Mouse (Mus musculus): ENCODE results near the gene Nek2. TPM values are rescaled to one million over a fixed set of nuclear protein-coding genes. Genes with fewer than 3 reads are reported as not detected.
A peak's percentile ranks its signal among the peaks of the same experiment; 100 is the strongest.

Gene Nek2
- polyA plus RNA-seq (2016; fragmentation: Nextera tagmentation; extraction: Ambion mirVana), result 69.8 and 70.8 TPM in 2 replicates

GRCm38 (mm10) chr1:191821326-191822091, at the start of gene Nek2:
Nek2 (plus strand) TSS chr1:191821444.
- peaks cover 29% of the 10 kb centered on the region for H3K4me1 ChIP-seq
- WGBS, result under 1% methylated on average over 79 of the region's 79 CpGs
- no peaks in the 10 kb centered on the region for H3K27me3 ChIP-seq (ENCODE audit: poor library complexity, severe bottlenecking)
- H3K9me3 ChIP-seq, result no peaks in the 10 kb centered on the region
- H3K36me3 ChIP-seq (replicated peaks), result peaks cover 43% of the 10 kb centered on the region
- peak within 1 kb of the TSS; percentile 91 for H3K4me3 ChIP-seq
- DNase-seq (ENCODE audit: extremely low spot score, low spot score), result peak; percentile 99
- H3K27ac ChIP-seq, result peak within 1 kb of the TSS; percentile 99

- Histone ChIP-seq H3K9me3 (no peaks in the 10 kb centered on the region), H3K27me3 (ENCODE audit: poor library complexity, severe bottlenecking) (no peaks in the 10 kb centered on the region), H3K36me3 (replicated peaks) (peaks cover 61% of the 10 kb centered on the region), H3K27ac (no peak overlapping the region), H3K4me3 (no peak overlapping the region), H3K4me1 (peaks cover 8% of the 10 kb centered on the region; the same call in 1 of the 2 replicates)
- 91% methylated on average over 5 of the region's 5 CpGs for WGBS
- no peak for DNase-seq (ENCODE audit: extremely low spot score, low spot score)
Observed at GRCm38 (mm10) chr1:191774106-191774505, 47.1 kb upstream of the Nek2 start.

- peaks cover 8% of the 10 kb centered on the region; the same call in 1 of the 2 replicates for H3K4me1 ChIP-seq
- H3K27me3 ChIP-seq (ENCODE audit: poor library complexity, severe bottlenecking), result no peaks in the 10 kb centered on the region
- no peak overlapping the region for H3K27ac ChIP-seq
- H3K36me3 ChIP-seq (replicated peaks), result peaks cover 70% of the 10 kb centered on the region
- no peak for DNase-seq (ENCODE audit: extremely low spot score, low spot score)
- WGBS, result 89% methylated on average over 8 of the region's 8 CpGs
- no peak overlapping the region for H3K4me3 ChIP-seq
- no peaks in the 10 kb centered on the region for H3K9me3 ChIP-seq
Observed at GRCm38 (mm10) chr1:191775116-191775515, 46.1 kb upstream of the Nek2 start.

- no peak for DNase-seq (ENCODE audit: extremely low spot score, low spot score)
- H3K36me3 ChIP-seq (replicated peaks), result peaks cover 76% of the 10 kb centered on the region
Observed at GRCm38 (mm10) chr1:191777521-191777920, 43.7 kb upstream of the Nek2 start.

DNA sequence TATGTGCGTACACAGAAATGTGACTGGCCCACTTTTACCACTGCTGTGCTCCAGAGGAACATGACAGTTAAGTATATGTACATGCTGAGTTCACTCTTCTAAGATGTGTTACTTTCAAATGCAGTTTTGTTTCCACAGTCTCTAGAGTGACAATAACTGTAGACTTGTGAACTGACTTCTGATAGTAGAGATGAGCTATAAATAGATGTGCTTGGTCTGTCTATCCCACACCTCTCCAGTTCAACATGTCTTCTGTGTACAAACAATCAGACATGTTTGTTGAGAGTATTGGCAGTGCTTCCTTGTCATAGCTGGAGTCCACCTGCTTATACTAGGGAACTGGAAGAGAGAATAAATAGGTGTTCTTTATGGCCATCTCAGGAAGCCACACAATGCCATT, 40.8 kb upstream of the Nek2 start:
- DNase-seq (ENCODE audit: extremely low spot score, low spot score), result no peak
- WGBS, result 96% methylated on average over 1 of the region's 1 CpGs
- peaks cover 60% of the 10 kb centered on the region for H3K36me3 ChIP-seq (replicated peaks)
- H3K4me1 ChIP-seq, result peaks cover 18% of the 10 kb centered on the region
- H3K9me3 ChIP-seq, result no peaks in the 10 kb centered on the region
- H3K27ac ChIP-seq, result no peak overlapping the region
- H3K4me3 ChIP-seq, result no peak overlapping the region
- H3K27me3 ChIP-seq (ENCODE audit: poor library complexity, severe bottlenecking), result no peaks in the 10 kb centered on the region

More at GRCm38 (mm10) chr1:191777521-191777920, 43.7 kb upstream of the Nek2 start:
- Histone ChIP-seq H3K9me3 (no peaks in the 10 kb centered on the region), H3K27me3 (ENCODE audit: poor library complexity, severe bottlenecking) (no peaks in the 10 kb centered on the region), H3K4me3 (no peak overlapping the region), H3K27ac (no peak overlapping the region), H3K4me1 (peaks cover 8% of the 10 kb centered on the region; the same call in 1 of the 2 replicates)
- WGBS, result 69% methylated on average over 8 of the region's 8 CpGs

DNA sequence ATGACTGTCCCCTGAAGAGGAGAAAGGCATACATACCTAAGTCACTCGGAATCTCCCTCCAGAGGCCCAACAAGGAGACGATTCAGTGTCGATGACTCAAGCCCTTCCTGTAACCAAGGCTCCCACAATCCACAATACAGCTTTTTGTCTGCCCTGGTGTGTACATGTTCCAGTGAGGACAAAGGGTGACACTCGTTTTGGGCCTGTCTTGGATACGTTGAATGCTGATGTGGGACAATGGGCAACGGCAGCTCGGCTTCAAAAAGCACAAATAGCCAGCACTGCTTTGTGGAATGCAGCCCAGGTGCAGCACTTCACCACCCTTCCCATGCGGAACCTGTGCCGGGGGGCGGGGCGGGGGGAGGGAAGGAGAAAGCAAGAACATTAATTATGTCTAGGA, 36.1 kb upstream of the Nek2 start:
- Histone ChIP-seq H3K4me3 (no peak overlapping the region), H3K36me3 (replicated peaks) (peaks cover 19% of the 10 kb centered on the region), H3K27ac (no peak overlapping the region), H3K9me3 (peaks cover 12% of the 10 kb centered on the region), H3K27me3 (ENCODE audit: poor library complexity, severe bottlenecking) (no peaks in the 10 kb centered on the region), H3K4me1 (peaks cover 28% of the 10 kb centered on the region)
- no peak for DNase-seq (ENCODE audit: extremely low spot score, low spot score)
- WGBS, result 63% methylated on average over 11 of the region's 11 CpGs

GRCm38 (mm10) chr1:191786255-191786654, 35.0 kb upstream of the Nek2 start:
- 70% methylated on average over 6 of the region's 6 CpGs for WGBS
- Histone ChIP-seq H3K36me3 (replicated peaks) (peaks cover 10% of the 10 kb centered on the region), H3K9me3 (peaks cover 14% of the 10 kb centered on the region), H3K27me3 (ENCODE audit: poor library complexity, severe bottlenecking) (no peaks in the 10 kb centered on the region), H3K4me1 (peaks cover 28% of the 10 kb centered on the region), H3K4me3 (no peak overlapping the region), H3K27ac (no peak overlapping the region)
- no peak for DNase-seq (ENCODE audit: extremely low spot score, low spot score)

DNA sequence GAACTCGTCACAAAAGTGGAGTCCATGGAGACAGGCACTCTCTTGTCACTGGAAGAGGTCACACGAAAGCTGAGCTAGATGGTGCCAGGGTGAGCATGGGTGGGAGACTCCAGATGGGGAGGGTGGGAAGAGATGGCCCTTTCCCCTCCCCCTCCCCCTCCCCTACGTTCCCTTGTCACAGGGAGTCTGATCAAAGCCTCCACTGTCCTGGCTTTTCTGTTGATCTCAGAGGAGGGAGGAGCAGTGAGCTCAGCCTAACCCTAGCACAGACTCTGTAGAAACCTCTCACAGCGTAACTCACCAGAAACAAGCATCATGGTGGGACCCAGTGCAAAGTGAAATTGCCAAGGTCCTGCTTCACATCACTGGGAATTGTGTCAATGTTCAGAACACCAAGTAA, 33.9 kb upstream of the Nek2 start:
- H3K27me3 ChIP-seq (ENCODE audit: poor library complexity, severe bottlenecking), result no peaks in the 10 kb centered on the region
- H3K27ac ChIP-seq, result no peak overlapping the region
- H3K9me3 ChIP-seq, result peaks cover 14% of the 10 kb centered on the region
- H3K4me3 ChIP-seq, result no peak overlapping the region
- WGBS, result 48% methylated on average over 4 of the region's 4 CpGs
- H3K36me3 ChIP-seq (replicated peaks), result peaks cover 10% of the 10 kb centered on the region; the same call in 1 of the 2 replicates
- no peak for DNase-seq (ENCODE audit: extremely low spot score, low spot score)
- peaks cover 28% of the 10 kb centered on the region for H3K4me1 ChIP-seq

GRCm38 (mm10) chr1:191792991-191793390, 28.3 kb upstream of the Nek2 start:
- H3K36me3 ChIP-seq (replicated peaks), result peaks cover 3% of the 10 kb centered on the region; the same call in 1 of the 2 replicates
- no peaks in the 10 kb centered on the region for H3K4me1 ChIP-seq
- H3K9me3 ChIP-seq, result peaks cover 14% of the 10 kb centered on the region
- 86% methylated on average over 8 of the region's 8 CpGs for WGBS
- H3K27ac ChIP-seq, result no peak overlapping the region
- DNase-seq (ENCODE audit: extremely low spot score, low spot score), result no peak
- no peak overlapping the region for H3K4me3 ChIP-seq
- H3K27me3 ChIP-seq (ENCODE audit: poor library complexity, severe bottlenecking), result no peaks in the 10 kb centered on the region

GRCm38 (mm10) chr1:191793888-191794532, 27.2 kb upstream of the Nek2 start:
- 88% methylated on average over 7 of the region's 7 CpGs for WGBS
- Histone ChIP-seq H3K36me3 (replicated peaks) (peaks cover 3% of the 10 kb centered on the region; the same call in 1 of the 2 replicates), H3K27ac (no peak overlapping the region), H3K4me1 (no peaks in the 10 kb centered on the region), H3K4me3 (no peak overlapping the region), H3K9me3 (peaks cover 12% of the 10 kb centered on the region), H3K27me3 (ENCODE audit: poor library complexity, severe bottlenecking) (no peaks in the 10 kb centered on the region)
- no peak for DNase-seq (ENCODE audit: extremely low spot score, low spot score)

DNA sequence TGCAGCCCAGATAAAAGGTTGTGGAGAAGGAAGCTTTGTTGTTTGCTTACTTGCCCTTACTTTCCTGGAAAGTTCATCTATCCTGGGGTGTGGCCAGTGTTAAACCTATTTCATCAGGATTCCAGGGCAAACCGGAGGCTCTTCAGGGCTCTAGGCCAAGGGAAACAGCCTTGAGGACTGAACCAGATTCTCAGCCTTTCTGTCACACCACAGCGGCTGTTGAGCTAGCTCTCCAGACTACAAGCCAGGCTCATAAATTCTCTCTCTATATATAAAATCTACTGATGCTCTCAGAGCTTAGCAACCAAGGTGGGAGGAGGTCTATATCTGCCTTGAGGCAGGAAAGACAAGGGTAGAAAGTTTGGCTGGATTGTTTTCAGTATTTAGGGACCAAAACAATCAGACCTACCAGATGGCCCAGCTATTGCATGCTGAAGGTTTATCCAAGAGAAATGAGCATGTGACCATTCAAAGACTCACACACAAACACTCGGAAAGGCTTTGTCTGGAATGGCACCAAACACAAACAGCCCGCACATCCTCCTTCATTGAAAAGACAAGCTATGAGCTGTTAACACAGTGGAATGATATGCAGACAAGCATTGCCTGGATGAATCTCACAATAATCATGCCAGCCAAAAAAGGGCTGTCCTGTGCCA, 24.9 kb upstream of the Nek2 start:
- Histone ChIP-seq H3K36me3 (replicated peaks) (no peaks in the 10 kb centered on the region), H3K4me3 (no peak overlapping the region), H3K27me3 (ENCODE audit: poor library complexity, severe bottlenecking) (no peaks in the 10 kb centered on the region), H3K9me3 (no peaks in the 10 kb centered on the region; the same call in 1 of the 2 replicates), H3K27ac (no peak overlapping the region), H3K4me1 (no peaks in the 10 kb centered on the region)
- WGBS, result 89% methylated on average over 4 of the region's 4 CpGs
- DNase-seq (ENCODE audit: extremely low spot score, low spot score), result no peak

GRCm38 (mm10) chr1:191802093-191802819, 19.0 kb upstream of the Nek2 start:
- Histone ChIP-seq H3K36me3 (replicated peaks) (no peaks in the 10 kb centered on the region), H3K9me3 (no peaks in the 10 kb centered on the region; the same call in 1 of the 2 replicates), H3K4me1 (no peaks in the 10 kb centered on the region), H3K4me3 (no peak overlapping the region), H3K27me3 (ENCODE audit: poor library complexity, severe bottlenecking) (no peaks in the 10 kb centered on the region), H3K27ac (no peak overlapping the region)
- WGBS, result 71% methylated on average over 9 of the region's 9 CpGs
- no peak for DNase-seq (ENCODE audit: extremely low spot score, low spot score)

Measured in forebrain, embryonic 10.5 days (tissue).